Mouse (Mus musculus) left cerebral cortex, postnatal 10 days (tissue): ENCODE results near the gene F2rl3. TPM values are rescaled to one million over a fixed set of nuclear protein-coding genes. Genes with fewer than 3 reads are reported as not detected.
A peak's percentile ranks its signal among the peaks of the same experiment; 100 is the strongest.

ENCODE experiments used
- DNase-seq, 2 experiments: peaks; one replicate each; pipeline ENCODE4 v3.0.0; 2021 to 2022; ENCODE audit warnings: low spot score in 2 of 2, mixed read lengths in 1 of 2; ENCODE audit errors: extremely low spot score in 1 of 2
- intact Hi-C: fragments of 180-260 bp; cut with DNase I; formaldehyde crosslinking; loops from one replicate; pipeline ENCODE4 v1.15.1; 2025
- total RNA-seq, 2 experiments: library from RNA; stranded (reverse); gene quantifications; 2 replicates each; pipeline ENCODE4 v1.2.3; 2021

Gene F2rl3
- under 1 TPM in 1 of 2 experiments, not detected in 1; 0.47 TPM for total RNA-seq

DNA sequence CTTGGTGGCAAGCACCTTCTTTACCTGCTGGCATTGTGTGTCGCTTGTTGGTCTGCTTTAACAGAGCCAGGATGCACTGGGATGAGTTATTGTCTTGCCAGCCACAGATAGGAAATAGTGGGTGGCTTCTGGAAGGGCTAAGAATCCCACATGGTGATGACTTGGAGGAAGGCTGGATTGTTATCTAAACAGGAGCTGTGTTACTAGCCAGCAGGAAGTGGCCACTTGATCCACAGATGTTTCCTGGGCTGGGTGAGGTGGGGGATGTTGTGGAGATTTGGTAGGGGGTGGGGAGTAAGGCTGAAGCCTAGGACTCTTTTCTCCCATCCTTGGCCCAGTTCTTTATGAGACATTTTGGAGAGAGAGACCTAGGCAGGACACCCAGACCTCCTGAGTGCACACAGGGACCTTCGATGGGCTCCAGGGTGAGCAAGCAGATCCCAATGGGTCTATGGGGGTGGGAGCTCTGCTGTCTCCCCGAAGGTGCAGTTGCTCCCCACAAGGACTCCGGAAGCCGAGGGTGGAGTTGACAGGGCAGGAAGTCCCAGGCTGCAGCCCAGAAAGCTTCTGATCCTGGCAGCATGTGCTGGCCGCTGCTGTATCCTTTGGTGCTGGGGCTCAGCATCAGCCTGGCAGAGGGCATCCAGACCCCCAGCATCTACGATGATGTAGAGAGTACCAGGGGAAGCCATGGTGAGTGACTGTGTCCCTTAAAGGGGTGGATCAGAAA is at the start of gene F2rl3:
TSS of gene F2rl3 (plus strand) at position 559 of the 730 bp plus-strand sequence.
- intact Hi-C loops = no loop called here
- DNase-seq = peak in 1 of 2 experiments; percentile 53

DNA sequence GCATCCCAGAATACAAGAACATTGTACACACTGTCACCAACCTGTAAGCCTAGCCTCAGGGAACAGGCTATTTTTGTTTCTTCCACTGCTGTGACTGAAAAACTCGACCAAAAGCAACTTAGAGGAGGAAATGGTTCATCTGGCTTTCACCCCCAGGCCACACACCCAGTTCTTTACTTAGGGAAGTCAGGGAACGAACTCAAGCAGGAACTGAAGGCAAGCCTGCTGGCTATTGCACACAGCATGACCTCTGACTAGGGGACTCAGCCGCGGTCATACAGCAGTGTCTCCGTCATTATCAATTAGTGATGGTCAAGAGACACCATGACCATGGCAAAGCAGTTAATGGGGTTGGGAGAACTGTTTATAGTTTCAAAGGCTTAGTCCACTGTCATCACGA is 49.1 kb upstream of the F2rl3 start:
- intact Hi-C loops = no loop called here

DNA sequence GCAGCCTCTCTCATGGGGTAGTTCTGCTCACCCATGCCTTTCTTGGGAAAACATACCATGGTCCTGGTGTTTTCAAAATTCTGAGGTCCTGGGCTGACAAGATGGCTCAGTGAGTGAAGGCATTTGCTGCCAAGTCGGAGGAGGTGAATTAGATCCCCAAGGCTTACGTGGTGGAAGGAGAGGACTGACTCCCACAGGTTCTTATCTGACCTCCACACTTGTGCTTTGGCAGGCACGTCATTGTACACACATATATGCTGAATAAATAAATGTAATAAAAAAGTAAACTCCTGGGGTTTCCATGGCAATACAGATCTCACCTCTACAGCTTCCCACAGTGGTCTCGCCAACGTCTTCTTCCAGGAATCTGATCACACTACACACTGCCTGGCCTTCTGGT is 45.1 kb upstream of the F2rl3 start:
- DNase-seq = no peak
- intact Hi-C loops = no loop called here

More for the DNA sequence above, 49.1 kb upstream of the F2rl3 start:
- no peak for DNase-seq

DNA sequence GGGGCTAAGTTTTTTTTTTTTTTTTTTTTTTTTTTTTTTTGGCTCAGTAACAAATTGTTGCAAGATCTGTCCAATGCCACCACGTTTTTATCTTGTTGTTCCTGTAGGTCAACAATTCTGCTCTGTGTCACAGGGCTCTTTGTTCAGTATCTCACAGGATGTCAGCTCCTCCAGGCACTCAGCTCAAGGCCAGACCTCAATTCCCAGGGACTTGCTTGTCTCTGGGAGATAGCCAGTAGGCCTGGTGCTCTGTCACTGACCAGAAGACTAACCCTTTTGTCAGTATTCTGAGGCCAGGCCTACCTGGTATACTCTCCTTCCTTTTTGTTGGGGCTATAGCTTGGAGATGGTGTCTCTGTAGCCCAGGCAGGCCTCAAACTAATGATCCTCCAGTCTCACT is 41.1 kb upstream of the F2rl3 start:
- DNase-seq = no peak
- intact Hi-C loops = no loop called here

DNA sequence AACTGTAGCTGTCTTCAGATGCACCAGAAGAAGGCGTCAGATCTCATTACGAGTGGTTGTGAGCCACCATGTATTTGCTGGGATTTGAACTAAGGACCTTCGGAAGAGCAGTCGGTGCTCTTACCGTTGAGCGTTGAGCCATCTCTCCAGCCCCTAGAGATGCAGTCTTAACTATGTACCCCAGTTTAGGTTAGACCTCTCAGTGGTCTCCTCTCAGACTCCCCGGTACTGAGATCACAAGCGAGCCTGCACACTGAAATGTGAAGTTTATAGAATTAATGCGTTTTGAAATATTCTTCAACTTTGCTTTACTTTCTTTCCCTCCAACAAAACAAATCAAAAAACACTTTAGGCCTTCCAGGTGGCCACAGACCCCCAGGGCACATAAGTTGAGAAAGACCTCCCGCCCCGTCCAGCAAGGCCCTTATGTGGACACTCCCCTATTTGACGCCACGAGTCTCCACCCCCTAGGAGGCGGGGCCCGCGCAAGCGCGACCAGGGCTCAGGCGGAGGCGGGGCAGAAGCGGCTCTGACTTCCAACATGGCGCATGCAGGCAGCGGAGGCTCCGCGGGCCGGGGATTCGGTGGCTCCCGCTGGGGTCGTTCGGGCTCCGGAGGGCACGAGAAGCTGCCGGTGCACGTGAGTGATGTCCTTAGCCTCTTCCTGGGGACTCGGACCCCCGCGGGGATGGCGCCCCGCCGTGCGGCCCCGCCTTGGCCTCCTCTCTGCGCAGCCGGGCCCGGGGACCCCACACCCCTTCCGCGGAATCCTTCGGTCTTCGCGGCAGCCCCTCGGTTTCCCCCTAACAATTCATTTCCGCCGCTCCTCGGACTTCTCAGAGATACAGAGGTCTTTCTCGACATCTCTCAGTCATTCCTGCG is 38.7 kb upstream of the F2rl3 start, which contains the start of gene Sin3b:
TSS of gene Sin3b (plus strand) at position 517 of the 882 bp plus-strand sequence.
- DNase-seq = peak; percentile 87 to 96
- intact Hi-C loops = no loop called here

DNA sequence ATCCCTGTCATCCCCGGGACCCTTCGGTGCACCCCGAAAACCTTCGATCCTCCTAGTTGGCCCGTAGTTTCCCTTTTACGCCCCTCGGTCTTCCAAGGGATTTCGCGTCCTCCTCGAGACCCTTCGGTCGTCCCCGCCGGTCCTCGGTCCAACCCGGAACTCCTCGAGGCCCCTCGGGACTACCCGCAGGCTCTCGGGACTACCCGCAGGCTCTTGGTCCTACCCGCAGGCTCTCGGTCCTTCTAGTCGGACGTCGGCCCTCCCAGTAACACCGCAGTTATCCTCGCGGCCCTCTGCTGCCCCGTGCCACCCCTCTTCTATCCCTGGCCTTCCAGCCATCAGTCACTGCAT is 38.1 kb upstream of the F2rl3 start:
- intact Hi-C loops = no loop called here
- DNase-seq = peak in 1 of 2 experiments; percentile 60

DNA sequence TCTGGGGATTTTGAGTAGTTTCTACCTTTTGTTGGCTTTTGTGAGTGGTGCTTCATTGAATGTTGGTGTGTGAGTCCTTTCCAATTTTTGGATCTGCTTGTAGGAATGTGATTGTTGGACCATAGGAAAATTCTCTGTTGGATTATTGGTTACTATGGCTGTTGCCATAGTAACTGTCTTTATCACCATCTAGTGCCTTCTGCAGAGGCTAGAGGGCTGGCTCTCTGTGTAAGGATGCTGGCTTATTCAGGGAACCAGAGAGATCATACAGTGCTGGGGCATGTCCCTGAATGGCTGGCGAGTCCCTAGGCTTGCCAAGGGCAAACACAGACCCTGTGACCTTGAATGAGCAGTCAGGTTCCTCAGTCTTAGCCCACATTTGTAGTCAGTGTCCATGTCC is 33.0 kb upstream of the F2rl3 start:
- intact Hi-C loops = no loop called here
- no peak for DNase-seq

DNA sequence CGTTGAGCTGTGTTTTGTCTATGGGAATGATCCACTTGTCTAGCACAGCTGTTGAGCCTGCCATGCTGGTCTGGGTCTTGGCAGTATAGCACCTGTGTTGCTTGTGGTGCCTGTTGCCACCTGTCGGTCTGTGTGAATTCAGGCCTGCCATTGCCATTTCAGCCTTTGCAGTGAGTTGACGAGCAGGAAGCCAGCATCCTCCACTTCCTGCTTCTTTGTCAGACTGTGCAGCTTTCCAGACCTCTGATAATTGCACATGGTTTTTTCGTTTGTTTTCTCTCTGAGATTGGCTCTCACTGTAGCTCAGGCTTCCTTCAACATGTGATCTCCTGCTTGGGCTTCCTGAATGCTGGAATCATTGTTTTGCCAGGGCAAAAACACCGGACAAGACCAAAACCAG is 26.7 kb upstream of the F2rl3 start:
- DNase-seq = no peak
- intact Hi-C loops = no loop called here

DNA sequence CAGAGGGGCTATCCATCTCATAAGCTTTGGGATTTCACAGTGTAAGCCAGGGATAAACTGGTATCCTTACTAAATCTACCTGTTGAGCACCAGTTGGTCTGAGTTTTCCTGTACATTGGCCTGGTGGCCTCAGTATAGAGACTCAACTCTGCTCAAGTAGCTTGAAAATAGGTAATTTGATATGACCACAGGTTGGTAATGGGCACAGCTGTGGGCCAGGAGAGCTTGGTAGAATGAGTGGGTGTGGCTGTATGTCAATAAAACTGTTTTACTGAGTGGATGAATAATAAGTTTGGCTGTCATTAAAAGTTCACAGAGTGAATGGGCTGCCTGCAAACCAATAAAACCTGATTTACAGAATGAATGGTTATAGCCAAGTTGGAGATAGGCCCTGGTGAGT is 24.8 kb upstream of the F2rl3 start:
- intact Hi-C loops = no loop called here
- no peak for DNase-seq

DNA sequence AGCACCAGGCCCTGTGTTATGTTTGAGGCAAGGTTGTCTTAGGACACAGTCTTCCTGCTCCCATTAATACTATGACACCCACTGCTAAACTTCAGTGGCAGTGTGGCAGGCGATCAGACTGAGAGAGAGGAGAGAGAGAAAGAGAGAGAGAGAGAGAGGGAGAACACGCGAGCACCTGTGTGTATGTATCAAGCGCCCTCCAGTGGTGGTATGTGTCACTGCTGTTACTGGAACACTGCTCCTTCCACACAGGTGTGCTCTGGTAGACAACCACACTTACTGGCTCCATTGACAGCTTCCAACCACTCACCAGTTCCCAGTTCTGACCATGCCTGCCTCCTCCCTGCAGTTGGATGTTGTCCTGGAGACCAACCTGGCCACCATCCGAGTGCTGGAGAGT is 15.6 kb upstream of the F2rl3 start:
- peak; percentile 27 to 42 for DNase-seq
- intact Hi-C loops = loop anchor here (5.0 kb wide), 1 partner anchor 64 kb away; no protein-coding TSS in a partner anchor

DNA sequence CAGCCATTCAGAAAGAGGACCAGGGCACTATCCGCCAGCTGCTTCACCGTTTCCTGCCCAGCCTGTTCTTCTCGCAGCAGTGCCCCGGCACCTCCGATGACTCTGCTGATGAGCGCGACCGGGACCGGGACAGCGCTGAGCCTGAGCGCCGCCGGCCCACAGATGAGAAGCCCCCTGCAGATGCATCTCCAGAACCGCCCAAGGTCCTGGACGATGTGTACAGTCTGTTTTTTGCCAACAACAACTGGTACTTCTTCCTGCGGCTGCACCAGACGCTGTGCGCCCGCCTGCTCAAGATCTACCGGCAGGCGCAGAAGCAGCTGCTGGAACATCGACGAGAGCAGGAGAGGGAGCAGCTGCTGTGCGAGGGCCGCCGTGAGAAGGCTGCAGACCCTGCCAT is 11.8 kb upstream of the F2rl3 start:
- intact Hi-C loops = loop anchor here (5.0 kb wide), 1 partner anchor 68 kb away; no protein-coding TSS in a partner anchor

DNA sequence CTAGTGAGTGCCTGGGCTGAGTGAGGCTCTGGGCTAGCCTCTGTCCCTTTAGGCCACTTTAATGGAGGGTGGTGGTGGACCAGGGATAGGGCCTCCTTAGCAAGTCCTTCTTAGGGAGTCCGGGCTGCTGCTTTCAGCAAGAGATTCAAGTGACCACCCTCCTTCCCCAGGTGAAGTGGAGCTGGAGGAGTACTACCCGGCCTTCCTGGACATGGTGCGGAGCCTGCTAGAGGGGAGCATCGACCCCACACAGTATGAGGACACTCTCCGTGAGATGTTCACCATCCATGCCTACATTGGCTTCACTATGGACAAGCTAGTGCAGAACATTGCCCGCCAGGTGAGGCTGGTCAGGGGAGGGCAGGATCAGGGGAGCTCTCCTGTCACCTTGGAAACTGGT is 11.4 kb upstream of the F2rl3 start:
- peak in 1 of 2 experiments; percentile 15 for DNase-seq
- intact Hi-C loops = no loop called here

More for the DNA sequence above, 11.8 kb upstream of the F2rl3 start:
- DNase-seq = peak in 1 of 2 experiments; percentile 21

DNA sequence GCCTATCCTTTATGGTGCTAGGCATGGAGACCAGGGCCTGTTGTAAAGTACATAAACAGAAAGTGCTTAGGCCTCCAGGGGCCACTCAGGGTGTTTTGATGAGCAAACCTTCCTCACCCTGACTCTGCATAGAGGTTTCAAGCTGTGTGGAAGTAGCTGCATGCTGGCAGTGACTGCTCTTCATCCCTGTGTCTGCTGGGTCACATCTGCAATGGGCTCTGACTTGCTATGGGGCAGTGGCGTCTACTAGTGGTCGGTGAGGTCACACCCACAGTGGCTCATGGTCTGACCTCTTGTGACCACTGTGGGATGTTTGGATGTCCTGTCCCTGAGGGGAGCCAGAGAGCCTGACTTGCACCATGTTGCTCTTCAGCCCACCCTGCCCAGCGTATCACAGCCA is 10.6 kb upstream of the F2rl3 start:
- intact Hi-C loops = no loop called here
- DNase-seq = peak in 1 of 2 experiments; percentile 8

DNA sequence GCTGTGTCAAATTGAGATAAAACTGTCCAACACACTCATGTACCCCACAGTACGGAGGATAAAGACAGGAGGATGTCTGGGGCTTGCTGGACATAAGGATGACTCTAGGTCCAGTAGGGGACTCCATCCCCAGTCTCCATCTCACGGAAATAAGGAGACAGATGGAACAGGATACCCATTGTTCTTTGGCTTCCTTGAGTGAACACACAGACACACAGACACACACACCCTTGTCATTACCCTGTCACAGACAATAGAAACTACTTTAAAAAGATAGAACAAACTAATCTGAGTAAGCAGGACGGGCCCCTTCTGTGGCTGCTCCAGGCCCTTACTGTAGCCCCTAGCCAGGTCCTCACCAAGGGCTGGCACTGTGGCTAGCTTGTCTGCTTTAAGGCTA is 9.4 kb upstream of the F2rl3 start:
- peak in 1 of 2 experiments; percentile 13 for DNase-seq
- intact Hi-C loops = no loop called here

DNA sequence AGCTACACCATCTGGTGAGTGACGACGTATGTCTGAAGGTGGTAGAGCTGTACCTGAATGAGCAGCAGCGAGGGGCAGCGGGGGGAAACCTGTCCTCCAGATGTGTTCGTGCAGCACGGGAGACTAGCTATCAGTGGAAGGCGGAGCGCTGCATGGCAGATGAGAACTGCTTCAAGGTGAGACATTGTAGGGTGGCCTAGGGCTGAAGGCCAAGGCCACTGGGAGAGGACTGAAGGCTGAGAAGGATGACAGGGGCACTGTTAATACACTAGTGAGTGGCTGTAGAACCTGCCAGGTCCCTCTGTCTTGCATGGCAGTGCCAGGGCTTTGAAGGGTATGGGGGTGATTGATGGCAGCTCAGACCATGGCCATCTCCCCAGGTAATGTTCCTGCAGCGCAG is 8.5 kb upstream of the F2rl3 start:
- peak in 1 of 2 experiments; percentile 14 for DNase-seq
- intact Hi-C loops = no loop called here

DNA sequence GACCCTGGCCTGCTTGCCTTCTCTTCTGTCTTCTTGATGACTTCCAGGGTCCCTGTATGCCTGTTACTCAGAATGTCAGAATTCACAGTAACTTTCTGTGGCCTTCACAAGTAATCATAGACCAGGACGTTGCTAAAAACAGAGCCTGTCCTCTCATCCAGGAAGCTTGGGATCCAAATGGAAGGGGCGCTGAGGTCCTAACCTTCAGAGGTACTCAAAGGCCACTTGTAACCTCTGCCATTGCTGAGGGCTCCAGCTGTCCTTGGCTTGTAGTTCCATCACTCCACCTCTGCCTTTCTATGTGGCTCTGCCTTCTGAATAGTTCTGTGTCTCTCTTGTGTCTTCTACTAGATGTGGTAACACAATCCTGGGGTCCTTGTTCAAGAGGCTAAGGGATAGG is 7.9 kb upstream of the F2rl3 start:
- no peak for DNase-seq
- intact Hi-C loops = no loop called here

DNA sequence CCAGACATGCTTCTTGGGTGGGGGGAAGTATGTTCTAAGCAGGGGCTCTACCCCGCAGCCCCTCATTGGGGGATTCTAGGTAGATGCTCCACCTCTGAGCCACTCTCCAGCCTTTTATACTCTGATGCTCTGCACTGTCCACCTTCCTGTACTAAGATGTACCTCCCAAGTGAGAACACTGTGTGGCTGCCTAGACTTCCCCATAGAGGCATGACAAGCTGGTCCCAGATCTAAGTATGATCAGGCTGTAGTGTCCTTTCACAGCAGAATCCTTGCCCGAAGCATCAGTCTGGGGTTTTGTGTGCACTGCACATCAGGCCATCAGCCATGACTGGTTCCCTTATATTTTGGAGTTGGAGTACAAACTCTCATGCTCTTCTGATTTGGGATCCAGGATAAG is 5.6 kb upstream of the F2rl3 start:
- DNase-seq = no peak
- intact Hi-C loops = no loop called here

DNA sequence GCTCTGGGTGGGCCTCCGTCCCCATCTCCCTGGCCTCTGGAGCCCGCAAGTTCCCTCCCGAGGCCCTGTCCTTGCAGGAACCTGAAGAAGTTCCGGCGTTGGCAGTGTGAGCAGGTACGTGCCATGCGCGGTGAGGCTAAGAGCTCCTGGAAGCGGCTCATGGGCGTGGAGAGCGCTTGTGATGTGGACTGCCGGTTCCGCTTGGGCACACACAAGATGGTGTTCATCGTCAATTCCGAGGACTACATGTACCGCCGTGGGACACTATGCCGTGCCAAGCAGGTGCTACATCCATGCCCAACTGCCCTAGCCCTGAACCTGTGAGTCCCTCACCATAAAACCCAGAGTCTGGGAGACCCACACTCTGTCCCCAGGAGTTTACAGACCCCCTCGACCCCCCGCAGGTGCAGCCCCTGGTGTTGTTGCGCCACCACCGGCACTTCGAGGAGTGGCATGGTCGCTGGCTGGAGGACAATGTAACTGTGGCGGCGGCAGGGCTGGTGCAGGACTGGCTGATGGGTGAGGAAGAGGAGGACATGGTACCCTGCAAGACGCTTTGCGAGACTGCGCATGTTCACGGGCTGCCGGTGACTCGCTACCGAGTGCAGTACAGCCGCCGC is 4.8 kb upstream of the F2rl3 start:
- intact Hi-C loops = no loop called here
- DNase-seq = no peak

DNA sequence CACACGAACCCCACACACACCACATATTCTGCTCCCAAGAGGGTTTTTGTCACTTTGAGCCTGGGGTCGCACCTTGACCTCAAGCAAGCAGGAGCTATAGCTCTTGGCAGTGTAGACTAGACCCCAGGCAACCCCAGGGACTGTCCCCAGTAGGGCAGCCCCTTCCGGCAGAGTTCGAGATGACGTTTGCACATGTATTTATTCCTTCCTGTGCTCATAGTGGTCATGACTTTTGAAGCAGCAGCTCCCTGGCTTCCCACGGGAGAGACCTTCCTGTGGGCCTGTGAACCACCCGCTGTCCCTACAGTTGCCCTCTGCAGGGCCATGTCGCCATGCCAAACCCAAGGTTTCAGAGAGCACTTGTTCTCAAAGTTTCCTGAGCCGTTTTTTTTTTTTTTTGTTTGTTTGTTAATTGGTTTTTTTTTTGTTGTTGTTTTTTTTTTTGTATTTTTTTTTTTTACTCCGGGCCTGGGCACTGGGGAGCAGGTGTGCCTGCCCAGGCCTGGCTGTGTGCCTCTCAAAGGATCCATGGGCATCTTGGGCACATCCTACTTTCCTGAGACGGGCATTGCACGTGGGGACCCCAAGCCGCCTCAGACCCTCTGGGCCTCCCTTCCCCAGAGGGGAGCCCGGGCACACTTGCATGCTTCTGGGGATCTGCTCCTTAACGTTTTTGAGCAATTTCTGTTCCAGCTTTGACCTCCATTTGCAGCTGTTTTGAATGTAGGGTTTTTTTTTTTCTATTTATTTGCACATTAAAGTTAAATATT is 4.1 kb upstream of the F2rl3 start:
- intact Hi-C loops = no loop called here
- DNase-seq = no peak
